Mouse (Mus musculus) MEL (cell line): Measurements from ENCODE around the gene Tgm2. TPM values are rescaled to one million over a fixed set of nuclear protein-coding genes. Genes with fewer than 3 reads are reported as not detected.

ENCODE experiments used
- DNase-seq: peaks from one replicate; pipeline ENCODE4 v3.0.0; 2011; ENCODE audit warnings: low read depth, low spot score
- H3K27ac ChIP-seq: 2 replicates; pipeline ENCODE4 v1.5.1; 2012; ENCODE audit warnings: low read depth, mild to moderate bottlenecking, control low read depth, low read length, moderate library complexity; ENCODE audit not compliant: control insufficient read depth
- H3K27me3 ChIP-seq, 2 experiments: fragments of 150-350 bp in 1 of 2; sonication (generic) in 1 of 2; 2 replicates each; pipeline ENCODE4 v1.6.1; 2012; ENCODE audit warnings: low read length in 2 of 2, mild to moderate bottlenecking in 2 of 2, improper control_type of control experiment in 1 of 2, moderate library complexity in 1 of 2; ENCODE audit not compliant: insufficient read depth in 2 of 2, control insufficient read depth in 1 of 2
- H3K36me3 ChIP-seq, 2 experiments: 2 replicates each; pipeline ENCODE4 v1.6.1; 2012 to 2014; ENCODE audit warnings: low read length in 2 of 2, improper control_type of control experiment in 1 of 2, inconsistent platforms in 1 of 2, mild to moderate bottlenecking in 1 of 2; ENCODE audit not compliant: insufficient read depth in 2 of 2, control insufficient read depth in 1 of 2
- H3K4me1 ChIP-seq, 2 experiments: fragments of 150-350 bp in 1 of 2; sonication (generic) in 1 of 2; 2 replicates each; pipeline ENCODE4 v1.6.1; 2012; ENCODE audit warnings: low read length in 2 of 2, improper control_type of control experiment in 1 of 2, mild to moderate bottlenecking in 1 of 2; ENCODE audit not compliant: insufficient read depth in 2 of 2, control insufficient read depth in 1 of 2
- H3K4me3 ChIP-seq, 2 experiments: fragments of 150-350 bp in 1 of 2; sonication (generic) in 1 of 2; 2 replicates each; pipeline ENCODE4 v1.5.1; 2012; ENCODE audit warnings: low read depth in 2 of 2, low read length in 2 of 2, mild to moderate bottlenecking in 2 of 2, moderate library complexity in 2 of 2, control low read depth in 1 of 2, improper control_type of control experiment in 1 of 2; ENCODE audit not compliant: control insufficient read depth in 1 of 2, insufficient read depth in 1 of 2
- H3K79me2 ChIP-seq: 2 replicates; pipeline ENCODE4 v1.6.1; 2012; ENCODE audit warnings: mild to moderate bottlenecking, low read length, moderate library complexity; ENCODE audit not compliant: control insufficient read depth, poor library complexity, insufficient read depth
- H3K9ac ChIP-seq: 2 replicates; pipeline ENCODE4 v1.6.1; 2012; ENCODE audit warnings: low read depth, mild to moderate bottlenecking, control low read depth, low read length, moderate library complexity; ENCODE audit not compliant: control insufficient read depth, poor library complexity, severe bottlenecking
- H3K9me3 ChIP-seq: fragments of 150-350 bp; sonication (generic); replicated peaks from 2 replicates; pipeline ENCODE4 v1.6.1; 2012; ENCODE audit warnings: mild to moderate bottlenecking, low read length, improper control_type of control experiment, moderate library complexity; ENCODE audit not compliant: insufficient read depth
- CHD1 ChIP-seq: IDR thresholded peaks from 2 replicates; pipeline ENCODE4 v1.6.1; 2012; ENCODE audit warnings: low read depth, mild to moderate bottlenecking, inconsistent platforms, low read length, improper control_type of control experiment
- CTCF ChIP-seq, 3 experiments: IDR thresholded peaks in 2 of 3; conservative IDR thresholded peaks in 1 of 3; 2 replicates each; pipeline ENCODE4 v1.5.1; 2011 to 2012; ENCODE audit warnings: low read length in 3 of 3, low read depth in 2 of 3, mild to moderate bottlenecking in 2 of 3, improper control_type of control experiment in 1 of 3, inconsistent platforms in 1 of 3, mixed read lengths in 1 of 3, moderate library complexity in 1 of 3; ENCODE audit not compliant: control insufficient read depth in 1 of 3, insufficient read depth in 1 of 3, poor library complexity in 1 of 3, severe bottlenecking in 1 of 3
- GABPA ChIP-seq: IDR thresholded peaks from 2 replicates; pipeline ENCODE4 v1.6.1; 2012; ENCODE audit warnings: low read depth, mild to moderate bottlenecking, inconsistent platforms, low read length, improper control_type of control experiment, moderate library complexity
- GATA1 ChIP-seq: IDR thresholded peaks from 2 replicates; pipeline ENCODE4 v1.6.1; 2011; ENCODE audit warnings: low read depth, low read length, improper control_type of control experiment
- MXI1 ChIP-seq: IDR thresholded peaks from 2 replicates; pipeline ENCODE4 v1.6.1; 2011; ENCODE audit warnings: mild to moderate bottlenecking, low read depth, low read length, improper control_type of control experiment
- MYB ChIP-seq: IDR thresholded peaks from 2 replicates; pipeline ENCODE4 v1.6.1; 2011; ENCODE audit warnings: mild to moderate bottlenecking, low read depth, low read length, improper control_type of control experiment
- MYC ChIP-seq: IDR thresholded peaks from 2 replicates; pipeline ENCODE4 v1.6.1; 2011; ENCODE audit warnings: low read depth, mild to moderate bottlenecking, low read length, improper control_type of control experiment, moderate library complexity
- NELFE ChIP-seq: IDR thresholded peaks from 2 replicates; pipeline ENCODE4 v1.6.1; 2011; ENCODE audit warnings: low read depth, low read length, improper control_type of control experiment
- POLR2A ChIP-seq, 2 experiments: IDR thresholded peaks; 2 replicates each; pipeline ENCODE4 v1.6.1; 2011 to 2012; ENCODE audit warnings: low read length in 2 of 2, mild to moderate bottlenecking in 2 of 2, control low read depth in 1 of 2, improper control_type of control experiment in 1 of 2, low read depth in 1 of 2, moderate library complexity in 1 of 2; ENCODE audit not compliant: control insufficient read depth in 1 of 2, insufficient read depth in 1 of 2, poor library complexity in 1 of 2
- RAD21 ChIP-seq: IDR thresholded peaks from 2 replicates; pipeline ENCODE4 v1.6.1; 2011; ENCODE audit warnings: mild to moderate bottlenecking, low read depth, low read length, improper control_type of control experiment
- RCOR1 ChIP-seq: IDR thresholded peaks from 2 replicates; pipeline ENCODE4 v1.6.1; 2012; ENCODE audit warnings: low read depth, mild to moderate bottlenecking, inconsistent platforms, low read length, improper control_type of control experiment
- SMC3 ChIP-seq: IDR thresholded peaks from 2 replicates; pipeline ENCODE4 v1.6.1; 2011; ENCODE audit warnings: low read depth, low read length, improper control_type of control experiment
- USF1 ChIP-seq: IDR thresholded peaks from 2 replicates; pipeline ENCODE4 v1.6.1; 2014; ENCODE audit warnings: low read depth, mild to moderate bottlenecking, inconsistent platforms, low read length, improper control_type of control experiment, moderate library complexity
- ZC3H11A ChIP-seq: IDR thresholded peaks from 2 replicates; pipeline ENCODE4 v1.6.1; 2012; ENCODE audit warnings: low read depth, mild to moderate bottlenecking, inconsistent platforms, low read length, improper control_type of control experiment
- ZKSCAN1 ChIP-seq: IDR thresholded peaks from 2 replicates; pipeline ENCODE4 v1.6.1; 2012; ENCODE audit warnings: low read depth, mild to moderate bottlenecking, inconsistent platforms, low read length, improper control_type of control experiment, moderate library complexity
- ZMIZ1 ChIP-seq: IDR thresholded peaks from 2 replicates; pipeline ENCODE4 v1.6.1; 2012; ENCODE audit warnings: low read depth, mild to moderate bottlenecking, inconsistent platforms, low read length, improper control_type of control experiment, moderate library complexity
- polyA plus RNA-seq, 2 experiments: library from polyadenylated mRNA; stranded (reverse) in 1 of 2; unstranded in 1 of 2; fragments of >175 nt in 1 of 2; fragments of >200 nt in 1 of 2; gene quantifications; 2 replicates each; pipeline versions ENCODE4 v1.2.1 to v1.2.4; 2012; ENCODE audit warnings: low replicate concordance in 2 of 2, low read depth in 1 of 2; ENCODE audit not compliant: insufficient read length in 2 of 2, insufficient read depth in 1 of 2, missing spikeins in 1 of 2
- total RNA-seq: library from RNA; depleted of rRNA; stranded (reverse); fragments of 300-350 nt; gene quantifications from 2 replicates; pipeline ENCODE4 v1.2.3, GENCODE M21; 2012; rRNA removed

Gene Tgm2
- total RNA-seq (6.1 and 11.0 TPM in 2 replicates), polyA plus RNA-seq (1 to 10 TPM in 1 of 2 experiments, not detected in 1; 7.7 TPM)

DNA sequence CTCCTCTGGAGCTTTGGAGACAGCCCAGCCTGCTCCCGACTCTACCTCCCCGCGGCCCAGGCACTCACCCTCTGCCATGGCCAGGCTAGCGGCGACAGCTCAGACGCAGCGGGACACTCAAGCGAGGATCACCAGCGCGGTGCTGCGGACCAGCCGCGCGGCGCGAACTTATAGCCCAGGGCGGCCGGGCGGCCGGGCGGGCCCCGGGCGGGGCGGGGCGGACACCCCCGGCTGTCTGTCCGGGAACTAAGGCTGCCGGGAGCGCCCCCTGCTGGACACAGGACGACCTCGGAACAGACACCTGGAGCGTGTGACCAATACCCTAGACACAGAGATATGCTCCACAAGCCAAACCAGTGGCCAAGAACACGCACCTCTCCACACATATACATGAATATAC, at the start of gene Tgm2:
Gene Tgm2, minus strand, starts transcription at position 214 of the 400 bp plus-strand sequence.
- Histone ChIP-seq H3K36me3 (peaks cover 0 to 16% of the 10 kb centered on the region in 2 experiments; a peak in 2 of 4 replicates), H3K27me3 (no peaks in the 10 kb centered on the region), H3K9me3 (no peaks in the 10 kb centered on the region), H3K9ac (peak within 1 kb of the TSS; percentile 71), H3K27ac (no peak within 1 kb of the TSS), H3K4me3 (peak within 1 kb of the TSS; percentile 61 to 88; a peak in 3 of 4 replicates), H3K79me2 (no peaks in the 10 kb centered on the region), H3K4me1 (peaks cover 18 to 39% of the 10 kb centered on the region in 2 experiments)
- DNase-seq = peak; percentile 77
- 0 out of 2 replicates have a peak, but pooled peaks have one; percentile 9 for TF ChIP-seq USF1
- peak; percentile 50 to 95 (median 78); a peak in 5 of 6 replicates for TF ChIP-seq CTCF (IDR thresholded peaks at IDR 0.05 in 2 of 3, conservative IDR thresholded peaks at IDR 0.05 in 1 of 3; ENCODE audit: control insufficient read depth in 1 of 3, insufficient read depth in 1 of 3, low read depth in 2 of 3, low read length in 3 of 3, poor library complexity in 1 of 3, severe bottlenecking in 1 of 3)
- TF ChIP-seq MYB = no peak
- TF ChIP-seq ZC3H11A = 0 out of 2 replicates have a peak, but pooled peaks have one; percentile 18
- no peak for TF ChIP-seq MYC
- no peak for TF ChIP-seq ZMIZ1
- no peak for TF ChIP-seq GATA1
- peak; percentile 74 for TF ChIP-seq SMC3
- no peak for TF ChIP-seq ZKSCAN1
- TF ChIP-seq MXI1 = peak; percentile 32; the same call in 1 of the 2 replicates
- TF ChIP-seq RAD21 = peak; percentile 52

DNA sequence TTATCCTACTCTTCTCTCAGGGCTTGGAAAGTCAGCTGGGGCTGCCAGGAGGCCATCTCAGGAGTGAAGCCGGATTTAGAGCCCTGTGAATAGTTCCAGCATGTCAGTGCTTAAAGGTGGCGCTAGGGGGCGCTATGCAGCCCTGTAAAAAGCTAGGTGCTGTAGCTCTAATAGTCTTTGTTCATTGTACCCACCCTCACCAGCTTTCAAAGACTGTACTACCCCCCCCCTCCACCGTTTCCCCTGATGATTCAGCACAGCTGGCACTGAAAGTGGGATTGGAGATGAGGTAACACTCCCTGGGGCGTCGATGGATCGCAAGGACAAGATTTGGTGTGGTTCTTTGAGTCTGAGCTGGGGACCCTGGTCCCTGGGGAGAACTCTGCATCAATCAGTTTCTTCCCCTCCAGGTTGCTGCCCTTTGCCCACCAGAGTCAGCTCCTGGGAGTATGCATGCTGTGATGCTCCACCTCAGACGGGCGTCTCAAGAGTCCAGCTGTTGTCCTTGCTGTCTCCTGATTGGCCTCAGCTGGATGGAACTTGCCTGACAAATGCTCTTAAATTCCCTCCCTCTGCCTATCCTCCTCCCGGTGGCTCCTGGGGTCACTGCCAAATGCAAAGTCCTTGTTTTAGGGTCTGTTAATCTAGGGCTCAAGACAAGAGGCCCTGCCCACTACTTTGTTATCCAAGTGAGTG, 48.9 kb upstream of the Tgm2 start:
- H3K79me2 ChIP-seq = no peaks in the 10 kb centered on the region
- TF ChIP-seq SMC3 (0 out of 2 replicates have a peak, but pooled peaks have one; percentile 16), GABPA (no peak), POLR2A (IDR thresholded peaks at IDR 0.05; ENCODE audit: control insufficient read depth in 1 of 2, insufficient read depth in 1 of 2, low read depth in 1 of 2, low read length in 2 of 2, poor library complexity in 1 of 2) (no peak), ZKSCAN1 (no peak), RCOR1 (no peak), MXI1 (no peak), CHD1 (no peak), CTCF (IDR thresholded peaks at IDR 0.05 in 2 of 3, conservative IDR thresholded peaks at IDR 0.05 in 1 of 3; ENCODE audit: control insufficient read depth in 1 of 3, insufficient read depth in 1 of 3, low read depth in 2 of 3, low read length in 3 of 3, poor library complexity in 1 of 3, severe bottlenecking in 1 of 3) (peak; percentile 68 to 80 (median 79)), NELFE (no peak)
- TF ChIP-seq, all 39 proteins: peak for 2
- DNase-seq = peak; percentile 63
- Histone ChIP-seq H3K4me3 (no peak overlapping the region), H3K27me3 (peaks cover 0 to 2% of the 10 kb centered on the region in 2 experiments; a peak in 1 of 4 replicates), H3K9ac (no peak overlapping the region), H3K27ac (no peak overlapping the region), H3K4me1 (no peaks in the 10 kb centered on the region), H3K36me3 (no peaks in the 10 kb centered on the region), H3K9me3 (no peaks in the 10 kb centered on the region)
